Mouse (Mus musculus) right cerebral cortex, postnatal 10 days (tissue): ENCODE results near the gene B3galnt2.
"Not testable (repeated sequence)": the region's sequence is repeated elsewhere in the genome, so short reads cannot be mapped to it uniquely, and the experiment has no call there.

Source experiments
- DNase-seq, 2 experiments: peaks; one replicate each; pipeline ENCODE4 v3.0.0; 2021; ENCODE audit warnings: low spot score in 2 of 2

The B3galnt2 gene

DNA sequence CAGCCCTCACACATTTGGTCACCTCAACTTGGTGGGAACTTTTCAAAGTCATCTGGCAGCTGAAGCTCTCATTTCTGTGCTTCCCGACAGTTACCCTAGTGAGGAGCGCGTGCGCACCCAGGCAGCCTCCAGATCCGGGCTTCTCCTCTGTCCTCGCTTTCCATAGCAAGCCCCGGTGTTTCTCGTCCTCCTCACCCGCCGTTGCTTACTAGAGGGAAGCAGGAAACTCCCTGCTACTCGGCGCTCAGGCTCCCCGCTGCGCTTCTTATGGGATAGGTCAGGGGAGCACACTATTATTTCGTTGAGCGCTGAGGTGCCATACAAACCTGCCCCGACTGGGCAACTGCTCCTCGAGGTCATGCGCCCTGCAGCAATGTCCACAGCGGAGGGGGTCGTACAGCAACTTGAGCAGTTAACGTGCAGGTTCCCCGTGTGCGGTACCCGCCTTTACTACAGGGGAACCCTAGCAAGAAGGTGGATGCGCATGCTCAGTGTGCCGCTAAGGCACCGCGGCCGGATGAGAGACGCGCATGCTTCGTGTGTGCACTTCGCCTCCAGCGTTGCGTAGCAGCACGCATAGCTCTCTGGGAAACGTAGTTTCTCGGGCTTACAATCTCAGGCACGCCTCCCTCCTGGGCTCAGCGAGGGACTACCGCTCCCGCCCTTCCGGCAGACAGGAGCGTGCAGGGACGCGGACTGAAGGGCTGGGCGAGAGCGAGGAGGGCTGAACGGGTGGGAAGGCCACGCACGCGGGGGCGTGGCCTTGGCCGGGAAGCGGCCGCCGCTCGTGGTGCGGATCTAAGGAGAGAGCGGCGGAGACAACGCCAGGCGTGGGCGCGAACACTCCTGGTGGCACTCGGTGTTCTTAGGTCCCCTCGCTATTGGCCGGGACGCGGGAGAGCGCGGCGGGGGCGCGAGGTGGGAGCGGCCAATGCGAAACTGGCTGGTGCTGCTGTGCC lies at the start of gene B3galnt2:
Gene B3galnt2 (plus strand): TSS at position 596 of the 959 bp plus-strand sequence.
- peak; percentile 98 to 99 for DNase-seq

DNA sequence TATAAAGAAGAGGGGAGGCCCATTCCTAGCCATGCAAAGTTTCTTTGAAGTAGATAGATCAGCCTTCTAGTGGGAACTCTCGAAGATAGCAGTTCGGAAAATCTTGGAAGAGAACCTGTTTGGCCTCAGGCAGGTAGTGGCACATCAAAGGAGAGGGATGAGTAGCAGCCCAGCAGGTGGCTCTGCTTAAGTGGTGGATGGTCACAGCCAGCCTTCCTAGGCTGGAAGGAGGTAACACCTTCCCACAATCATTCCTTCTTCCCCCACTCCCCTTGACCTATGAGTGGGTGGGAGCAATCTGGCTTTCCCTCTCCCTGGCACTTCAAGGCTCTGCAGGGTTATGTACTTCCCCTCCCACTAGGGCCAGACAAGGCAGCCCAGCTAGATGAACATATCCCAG lies 42.9 kb upstream of the B3galnt2 start:
- DNase-seq: no peak

DNA sequence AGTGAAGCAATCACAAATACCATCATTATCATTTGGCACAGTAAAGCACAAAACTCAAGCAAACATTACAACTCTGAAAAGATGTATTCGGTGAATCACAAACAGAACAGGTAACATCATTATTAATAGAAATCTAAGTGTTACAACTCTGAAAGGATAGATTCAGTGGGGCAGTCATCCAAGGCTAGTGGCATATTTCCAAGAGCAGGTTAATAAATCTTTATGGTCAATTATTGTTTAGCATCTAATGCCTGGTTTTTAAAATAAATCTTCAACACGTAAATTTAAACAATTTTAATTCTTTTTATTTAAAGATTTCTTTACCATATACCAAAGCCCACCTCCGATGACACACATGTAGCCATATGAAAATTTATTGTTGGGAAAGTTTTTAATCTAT lies 34.9 kb upstream of the B3galnt2 start:
- DNase-seq: no peak

DNA sequence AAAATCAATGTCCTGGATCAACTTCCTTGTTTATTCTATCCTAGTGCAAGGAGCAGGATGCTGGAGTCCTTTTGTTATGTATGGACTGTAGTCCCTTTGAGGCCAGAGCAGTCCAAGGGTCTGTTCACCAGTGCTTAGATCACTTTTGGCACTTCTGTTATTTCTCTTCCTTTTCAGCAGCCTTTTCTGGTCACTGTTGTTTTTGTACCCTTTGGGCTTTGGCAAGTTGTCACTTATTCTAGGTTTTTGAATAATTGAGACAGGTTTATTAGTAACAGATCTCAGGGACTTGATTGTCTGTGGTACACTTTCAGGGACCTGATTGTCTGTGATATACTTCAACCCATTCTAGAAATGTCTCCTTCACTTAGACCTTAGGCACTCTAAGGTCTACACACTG lies 31.7 kb upstream of the B3galnt2 start:
- DNase-seq: no peak

DNA sequence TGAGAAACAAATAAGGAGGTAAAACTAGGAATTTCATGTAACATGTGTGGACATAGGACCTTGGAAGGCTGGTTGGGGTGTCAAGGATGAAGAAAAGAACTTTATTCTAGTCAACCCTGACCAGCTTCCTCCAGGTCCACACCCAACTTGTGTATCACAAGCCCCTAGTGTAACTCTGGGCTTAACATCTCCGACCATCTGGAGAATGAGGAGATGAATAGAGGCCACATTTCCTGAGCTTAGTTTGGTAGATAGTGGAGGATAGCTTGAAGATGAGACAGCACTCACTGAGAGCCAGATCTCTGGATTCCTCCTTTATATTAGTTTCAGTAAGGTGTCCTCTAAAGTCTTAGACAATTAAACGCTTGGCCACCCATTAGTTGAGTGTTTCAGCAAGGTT lies 24.3 kb upstream of the B3galnt2 start:
- DNase-seq: no peak

DNA sequence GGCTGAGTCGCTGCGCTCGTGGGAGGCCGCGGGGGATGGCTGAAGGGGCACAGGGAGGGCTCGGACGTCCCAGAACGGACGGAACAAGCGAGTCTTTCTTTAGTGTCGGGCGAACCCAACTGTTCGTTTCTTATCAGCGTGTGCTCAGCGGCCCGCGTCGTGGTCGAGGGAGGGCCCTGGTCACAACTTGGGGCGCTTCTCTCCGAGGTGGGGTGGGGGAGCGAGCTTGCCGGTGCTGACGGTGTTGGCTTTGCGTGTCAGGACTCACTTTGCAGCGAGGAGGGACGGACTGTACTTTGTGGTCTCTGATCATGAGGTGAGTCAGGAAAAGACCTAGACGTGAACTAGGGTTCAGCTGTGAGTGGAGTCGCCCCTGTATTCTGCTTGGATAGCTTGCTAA lies 662 bp downstream of the B3galnt2 start:
- peak in 1 of 2 experiments; percentile 51 for DNase-seq

DNA sequence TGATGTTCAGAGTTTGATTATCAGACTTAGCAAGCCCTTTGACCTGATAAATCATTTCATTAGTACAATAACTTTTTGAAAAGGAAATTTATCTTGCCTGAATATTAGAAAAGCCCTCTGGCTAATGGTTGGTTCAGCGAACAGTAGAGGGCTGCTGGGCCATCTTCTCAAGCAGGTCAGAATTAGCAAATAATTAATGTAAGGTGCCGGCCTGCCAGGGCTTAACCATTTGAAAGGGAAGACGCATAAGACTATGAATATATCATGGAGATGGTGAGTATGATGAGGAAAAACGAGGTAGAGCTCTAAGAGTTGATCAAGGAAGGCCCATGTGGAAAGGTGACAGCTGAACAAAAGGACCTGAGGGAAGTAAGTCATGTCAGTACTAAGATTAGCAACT lies 2.4 kb downstream of the B3galnt2 start:
- no peak for DNase-seq

DNA sequence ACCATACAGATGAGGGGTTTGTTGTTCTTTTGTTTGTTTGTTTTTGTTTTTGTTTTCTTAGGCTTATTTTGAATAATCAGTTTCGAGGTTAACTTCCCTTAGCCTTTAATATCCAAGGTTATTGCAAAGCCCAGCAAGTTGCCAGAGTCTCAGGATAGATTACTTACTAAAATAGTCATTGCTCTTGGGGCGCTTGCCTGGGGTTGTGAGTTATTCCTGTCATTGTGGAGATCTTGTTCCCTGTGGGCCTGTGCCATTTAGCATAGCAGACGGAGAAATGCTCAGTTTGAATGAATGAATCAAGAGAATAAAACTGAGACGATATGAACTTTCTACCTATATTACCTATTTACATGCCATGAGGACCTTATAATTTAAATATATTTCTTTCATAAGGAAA lies 5.9 kb downstream of the B3galnt2 start:
- no peak for DNase-seq

DNA sequence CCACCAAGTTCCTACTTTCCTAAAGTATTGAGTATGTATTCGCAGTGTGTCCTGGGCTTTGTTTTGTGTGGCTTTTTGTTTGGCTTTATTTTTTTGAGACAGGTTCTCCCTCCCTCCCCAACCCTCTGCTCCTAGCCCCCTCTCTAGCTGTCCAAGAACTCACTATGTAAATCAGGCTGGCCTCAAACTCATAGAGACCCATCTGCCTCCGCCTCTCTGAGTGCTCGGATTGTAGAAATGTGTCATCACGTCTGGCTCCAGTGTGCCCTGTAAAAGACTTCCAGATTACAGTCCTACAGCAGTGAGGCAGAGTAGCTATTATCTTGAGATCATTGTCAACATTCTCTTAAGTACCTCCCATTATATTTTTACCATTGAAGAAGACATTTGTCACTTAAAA lies 6.8 kb downstream of the B3galnt2 start:
- no peak for DNase-seq

DNA sequence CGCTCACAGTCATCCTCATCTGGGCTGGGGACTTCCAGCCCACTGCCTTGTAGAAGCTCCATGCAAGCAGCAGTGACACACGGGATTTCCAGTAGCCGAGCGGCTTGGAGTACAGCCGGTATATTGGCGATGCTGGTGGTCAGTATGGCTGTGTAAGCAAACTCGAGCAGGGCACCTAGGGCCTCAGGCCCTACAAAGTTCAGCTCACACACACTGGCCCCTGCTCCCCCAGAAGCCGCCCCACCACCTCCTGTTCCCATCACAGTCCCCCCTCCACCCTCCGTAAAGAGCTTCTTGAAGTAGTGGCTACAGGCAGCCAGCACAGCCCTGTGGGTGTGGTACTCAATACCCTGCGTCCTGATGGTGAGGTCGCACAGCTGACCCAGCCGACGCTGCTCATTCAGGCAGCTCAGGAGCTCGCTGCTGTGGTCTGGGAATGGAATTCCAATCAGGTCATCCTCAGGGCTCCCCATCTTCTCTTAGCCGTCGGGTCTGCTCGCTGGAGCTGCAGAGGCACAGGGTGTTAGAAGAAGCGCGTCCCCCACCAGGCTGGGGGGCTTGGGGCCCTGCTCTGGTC lies 11.2 kb downstream of the B3galnt2 start:
- no peak for DNase-seq

DNA sequence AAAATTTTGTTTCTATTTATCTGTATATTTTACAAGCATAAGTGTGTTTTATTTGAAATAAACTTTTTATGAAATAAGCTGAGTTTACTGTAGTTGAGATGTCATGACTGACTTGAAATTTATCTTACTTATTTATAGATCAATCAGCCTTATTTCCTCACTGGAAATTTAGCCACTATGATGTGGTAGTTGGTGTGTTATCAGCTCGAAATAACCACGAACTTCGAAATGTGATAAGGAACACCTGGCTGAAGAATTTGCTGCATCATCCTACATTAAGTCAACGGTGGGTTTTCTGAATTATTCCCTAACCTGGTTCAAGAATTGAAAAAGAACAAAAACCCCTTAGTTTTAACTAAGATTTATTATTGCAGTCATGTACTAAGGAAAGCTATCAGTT lies 11.9 kb downstream of the B3galnt2 start:
- DNase-seq: no peak

DNA sequence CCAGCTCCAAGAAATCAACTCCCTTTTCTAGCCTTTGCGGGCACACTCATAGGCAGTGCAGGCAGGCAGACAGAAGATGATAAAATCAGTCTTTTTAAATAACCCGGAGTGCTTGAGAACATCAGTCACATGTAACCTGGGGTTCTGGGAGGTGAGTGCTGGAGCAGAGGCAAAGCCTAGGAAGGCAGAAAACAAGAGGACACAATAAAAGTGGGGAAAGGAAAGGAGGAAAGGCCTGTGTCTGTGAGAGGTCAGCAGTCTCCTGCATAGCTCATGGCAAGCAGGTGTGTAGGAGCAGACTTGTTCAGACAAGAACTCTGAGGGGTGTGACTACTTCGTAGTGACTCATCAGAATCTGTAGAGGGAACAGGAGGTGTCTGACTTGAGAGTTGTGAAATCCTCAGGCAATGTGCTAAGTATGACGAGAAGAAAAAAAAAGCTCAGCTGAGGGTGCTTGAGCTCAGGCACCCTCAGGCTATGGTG lies 14.4 kb downstream of the B3galnt2 start:
- DNase-seq: peak in 1 of 2 experiments; percentile 33

DNA sequence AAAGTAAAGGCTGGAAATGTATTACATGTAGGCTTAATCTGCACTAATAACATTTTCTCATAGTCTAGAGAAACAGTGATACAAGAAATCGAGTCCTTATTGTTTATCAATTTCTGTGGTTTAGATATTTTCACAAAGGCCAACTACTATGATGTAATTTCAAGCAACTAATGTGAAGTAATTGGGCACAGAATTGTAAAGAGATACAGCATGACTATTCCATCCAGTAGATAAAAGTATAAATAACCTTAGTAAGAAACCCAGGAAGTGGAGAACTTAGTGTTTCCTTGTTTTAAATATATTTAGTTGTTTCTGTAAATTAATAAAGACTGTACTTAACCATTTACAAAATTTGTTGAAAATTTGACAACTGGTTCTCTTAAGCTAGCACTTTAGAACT lies 15.5 kb downstream of the B3galnt2 start:
- DNase-seq: no peak

DNA sequence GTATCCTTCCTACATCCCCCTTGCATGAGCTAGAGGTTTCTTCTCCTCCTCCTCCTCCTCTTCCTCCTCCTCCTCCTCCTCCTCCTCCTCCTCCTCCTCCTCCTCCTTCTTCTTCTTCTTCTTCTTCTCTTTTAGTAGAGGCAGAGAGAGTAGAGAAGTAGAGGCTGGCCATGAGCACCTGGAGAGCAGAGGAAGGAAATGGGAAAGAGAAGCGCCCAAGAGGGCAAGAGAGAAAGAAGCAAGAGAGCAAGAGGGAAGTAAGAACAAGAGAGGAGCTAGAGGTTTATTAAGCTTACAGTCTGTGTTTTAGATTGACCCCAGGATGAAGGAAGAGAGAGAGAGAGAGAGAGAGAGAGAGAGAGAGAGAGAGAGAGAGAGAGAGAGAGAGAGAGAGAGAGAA lies 27.6 kb downstream of the B3galnt2 start:
- DNase-seq: not testable (repeated sequence)

DNA sequence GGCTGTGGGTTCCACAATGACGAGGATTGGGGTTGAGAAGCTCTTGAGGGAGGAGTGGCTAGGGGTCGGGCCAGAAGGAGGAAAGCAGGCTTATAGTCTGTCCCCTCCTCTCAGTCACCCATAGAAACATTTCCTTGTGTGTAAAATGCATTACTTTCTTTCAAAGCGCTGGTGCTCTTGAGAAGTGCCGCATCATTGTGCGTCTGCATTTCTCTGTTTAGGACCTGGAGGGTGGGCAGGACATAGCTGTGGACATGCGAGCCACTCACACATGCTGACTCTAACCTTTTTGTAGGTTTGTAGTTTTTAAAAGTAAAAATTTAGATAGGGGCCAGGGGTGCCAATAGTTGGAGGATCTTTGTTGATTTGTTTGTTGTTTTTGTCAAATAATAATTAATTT lies 29.3 kb downstream of the B3galnt2 start:
- DNase-seq: no peak

DNA sequence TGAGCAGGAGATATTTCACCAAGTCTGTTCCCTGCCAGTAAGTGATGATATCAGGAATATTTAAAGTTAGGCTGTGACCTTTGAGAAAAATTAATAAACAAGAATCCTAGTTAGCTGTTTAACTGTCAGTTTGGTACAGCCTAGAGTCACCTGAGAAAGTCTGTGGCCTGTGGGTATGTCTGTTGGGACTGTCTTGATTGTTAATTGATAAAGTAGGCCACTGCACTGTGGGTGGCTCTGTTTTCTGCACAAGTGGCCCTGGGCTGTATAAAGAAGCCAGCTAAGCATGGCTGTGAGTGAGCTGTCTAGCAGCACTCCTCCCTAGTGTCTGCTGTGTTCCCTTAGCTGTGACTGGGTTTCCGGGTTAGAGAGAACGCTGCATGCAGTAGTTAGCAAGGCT lies 34.9 kb downstream of the B3galnt2 start:
- no peak for DNase-seq

DNA sequence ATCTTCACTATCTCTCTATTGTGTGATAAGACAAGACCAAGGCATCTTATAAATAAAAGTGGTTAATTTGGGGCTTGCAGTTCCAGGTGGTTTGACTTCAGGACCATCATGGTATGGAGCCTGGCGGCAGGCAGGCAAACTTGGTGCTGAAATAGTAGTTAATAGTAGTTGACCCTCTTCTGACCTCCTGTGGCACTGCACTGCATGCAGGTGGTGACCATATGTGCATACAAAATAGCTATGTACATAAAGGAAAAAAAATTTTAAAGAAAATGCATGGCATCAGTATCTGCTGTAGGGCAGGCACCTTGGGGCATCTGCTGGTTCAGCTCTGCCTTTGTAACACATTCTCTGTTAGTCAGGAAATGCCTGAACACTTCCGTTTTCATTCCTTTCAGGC lies 36.1 kb downstream of the B3galnt2 start:
- no peak for DNase-seq

DNA sequence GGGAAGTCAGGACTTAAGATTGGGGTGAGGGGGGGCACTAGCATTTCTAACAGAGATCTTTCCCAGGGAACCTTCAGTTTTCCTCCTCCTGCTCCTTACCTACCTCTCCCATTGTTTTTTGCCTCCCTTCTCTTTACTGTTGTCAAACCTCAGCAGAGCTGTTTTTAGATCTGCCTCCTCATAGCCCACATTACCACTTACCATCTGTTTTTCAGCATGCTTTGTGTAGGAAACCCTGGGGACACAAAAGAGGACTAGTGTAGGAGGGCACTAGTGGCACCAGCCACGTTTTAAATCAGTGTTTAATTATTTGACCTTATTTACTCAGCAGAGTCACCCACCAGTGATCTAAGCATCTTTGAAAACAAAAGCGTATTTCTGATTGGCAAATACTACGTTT lies 38.8 kb downstream of the B3galnt2 start:
- DNase-seq: no peak

DNA sequence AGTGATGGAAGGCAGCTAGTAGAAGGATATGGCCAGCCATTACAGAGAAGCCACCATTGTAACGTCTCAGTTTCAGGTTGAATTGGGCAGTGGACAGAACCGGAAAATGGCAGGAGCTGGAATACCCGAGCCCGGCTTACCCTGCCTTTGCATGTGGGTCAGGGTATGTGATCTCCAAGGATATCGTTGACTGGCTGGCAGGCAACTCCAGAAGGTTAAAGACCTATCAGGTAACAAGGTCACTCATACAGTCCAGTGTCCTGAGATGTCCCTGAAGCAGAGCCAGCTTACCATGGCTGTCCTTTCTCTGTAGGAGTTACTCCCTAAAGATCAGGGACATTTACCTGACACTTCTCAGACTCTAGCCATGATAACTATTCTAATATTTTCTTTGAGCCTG lies 40.8 kb downstream of the B3galnt2 start:
- no peak for DNase-seq

DNA sequence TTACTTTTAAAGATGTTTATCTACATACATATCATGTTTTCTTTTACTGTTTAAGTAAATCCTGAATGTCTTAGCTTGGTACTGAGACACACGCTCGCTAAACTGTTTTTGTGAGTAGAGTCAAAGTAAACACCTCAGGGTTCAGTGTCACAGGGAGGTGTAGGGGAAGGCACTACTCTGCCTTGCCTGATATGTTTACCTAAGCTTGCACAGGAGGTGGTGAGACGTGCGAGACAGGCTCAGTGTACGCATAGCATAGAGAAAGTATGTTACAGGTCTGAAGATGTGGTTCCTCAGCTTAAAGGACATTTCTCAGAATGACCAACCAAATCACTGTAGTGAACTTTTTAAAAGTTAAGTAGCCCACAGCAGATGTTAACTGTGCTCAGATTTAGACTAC lies 43.2 kb downstream of the B3galnt2 start:
- DNase-seq: no peak

DNA sequence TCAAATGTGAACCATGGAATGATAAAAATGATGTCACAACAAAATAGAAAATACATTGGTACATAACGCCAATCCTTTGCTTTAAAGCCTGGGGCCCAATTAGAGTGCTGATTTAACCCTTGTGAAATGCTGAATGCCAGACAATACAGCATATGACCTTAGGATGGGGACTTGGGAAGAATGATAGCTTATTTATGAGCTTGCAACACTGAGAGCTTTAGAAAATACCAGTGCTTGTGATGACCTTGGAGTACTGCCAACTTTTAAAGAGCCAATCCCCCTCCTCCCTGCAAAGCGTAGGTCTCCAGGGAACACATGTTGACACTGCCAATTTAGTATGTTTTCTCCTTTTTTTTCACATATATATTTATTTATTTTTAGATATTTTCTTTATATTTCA lies 48.4 kb downstream of the B3galnt2 start:
- DNase-seq: no peak

DNA sequence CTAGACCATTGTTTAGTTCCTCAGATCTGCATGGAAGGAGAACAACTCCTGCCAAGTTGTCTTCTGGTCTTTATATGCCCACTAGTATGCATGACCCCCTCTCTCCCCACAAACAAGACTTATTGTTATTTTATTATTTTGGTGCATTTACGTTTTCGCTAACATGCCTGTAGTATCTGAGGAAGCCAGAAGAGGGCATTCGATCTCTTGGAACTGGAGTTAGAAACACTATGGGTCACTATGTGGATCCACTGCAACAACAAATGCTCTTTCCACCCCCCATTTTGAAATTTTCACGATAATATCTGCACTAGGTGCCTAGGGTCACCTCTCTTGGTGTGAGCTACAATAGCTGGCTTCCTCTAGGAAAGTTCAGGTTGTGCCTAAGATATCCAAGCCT lies 49.8 kb downstream of the B3galnt2 start:
- DNase-seq: no peak

DNA sequence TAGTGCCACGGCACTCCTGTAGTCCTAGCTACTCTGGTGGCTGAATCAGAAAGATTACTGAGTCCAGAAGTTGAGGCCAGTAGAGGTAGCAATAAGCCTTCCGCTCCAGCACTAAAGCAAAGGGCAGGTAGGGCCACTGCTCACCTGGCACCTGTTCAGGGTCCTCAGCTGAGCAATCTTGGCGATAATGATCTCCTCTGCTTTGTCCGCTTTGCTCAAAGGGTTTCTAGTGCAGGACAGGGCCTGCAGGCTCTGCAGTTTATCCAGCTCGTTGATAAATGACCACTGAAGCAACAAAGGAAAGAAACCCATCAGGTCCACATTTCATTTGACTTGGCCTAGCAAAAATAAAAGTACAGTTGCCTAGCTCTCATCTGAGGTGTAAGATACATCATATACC lies 50.7 kb downstream of the B3galnt2 start:
- DNase-seq: no peak
